Mouse (Mus musculus): Measurements from ENCODE around the gene Spag8. TPM values are rescaled to one million over a fixed set of nuclear protein-coding genes. Genes with fewer than 3 reads are reported as not detected.

Spag8 gene
- total RNA-seq (2014; rRNA removed) (0.47 and 0.55 TPM in 2 replicates), polyA plus RNA-seq (2012; rRNA removed) (0.83 and 1.1 TPM in 2 replicates)

- no peak within 1 kb of the TSS for H3K4me3 ChIP-seq (ENCODE audit: insufficient read depth, low read depth, low read length)
- H3K27me3 ChIP-seq (ENCODE audit: control insufficient read depth, insufficient read depth, low read length): no peaks in the 10 kb centered on the region
- 17% methylated on average over 24 of the region's 24 CpGs for WGBS
- peaks cover 4% of the 10 kb centered on the region for H3K4me1 ChIP-seq (ENCODE audit: control insufficient read depth, insufficient read depth, low read length)
- no peak within 1 kb of the TSS for H3K27ac ChIP-seq (replicated peaks; ENCODE audit: insufficient read depth, low read depth, low read length)
- peak; percentile 89 for DNase-seq (ENCODE audit: extremely low read depth, low read depth, low spot score)
- TF ChIP-seq CTCF (IDR thresholded peaks at IDR 0.05; ENCODE audit: low read depth, low read length) (no peak), POLR2A (IDR thresholded peaks at IDR 0.05; ENCODE audit: extremely low read depth, insufficient read depth, low read length) (no peak)
- H3K36me3 ChIP-seq (ENCODE audit: control insufficient read depth, insufficient read depth, low read length): no peaks in the 10 kb centered on the region
- H3K9ac ChIP-seq (ENCODE audit: low read depth, low read length): no peak within 1 kb of the TSS
- H3K79me2 ChIP-seq (ENCODE audit: control insufficient read depth, insufficient read depth, low read length): 0 out of 2 replicates have a peak, but pooled peaks cover 2% of the 10 kb centered on the region
Measured at GRCm38 (mm10) chr4:43653161-43654015, at the start of gene Spag8. Spag8 (minus strand) TSS chr4:43653594.

DNA sequence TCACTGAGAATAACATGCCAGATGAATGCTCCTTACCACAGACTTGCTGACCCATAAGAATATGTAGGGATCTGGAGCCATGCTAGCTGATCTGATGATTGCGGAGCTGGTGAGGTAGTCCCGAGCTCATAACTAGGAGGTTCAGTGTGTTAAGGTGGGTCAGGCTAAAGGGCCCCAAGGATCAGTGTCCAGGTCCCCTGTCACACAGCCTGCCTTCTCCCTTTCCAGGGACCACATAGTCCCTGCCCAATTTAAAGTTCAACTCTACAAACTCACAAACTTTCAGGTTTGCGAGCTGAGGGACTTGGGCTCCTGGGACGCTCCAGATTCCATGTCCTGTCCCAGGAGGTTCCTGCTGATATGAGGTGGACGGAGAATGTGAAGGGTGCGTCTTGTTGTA is 47.3 kb upstream of the Spag8 start, which contains the start of gene Olfr70:
Gene Olfr70 (minus strand): TSS at position 101 of the 400 bp plus-strand sequence.
- no peaks in the 10 kb centered on the region for H3K36me3 ChIP-seq (ENCODE audit: control insufficient read depth, insufficient read depth, low read length)
- no peak within 1 kb of the TSS for H3K27ac ChIP-seq (replicated peaks; ENCODE audit: insufficient read depth, low read depth, low read length)
- DNase-seq (ENCODE audit: extremely low read depth, low read depth, low spot score): no peak
- H3K9ac ChIP-seq (ENCODE audit: low read depth, low read length): no peak within 1 kb of the TSS
- 93% methylated on average over 6 of the region's 6 CpGs for WGBS
- H3K27me3 ChIP-seq (ENCODE audit: control insufficient read depth, insufficient read depth, low read length): 0 out of 2 replicates have a peak, but pooled peaks cover 2% of the 10 kb centered on the region
- no peaks in the 10 kb centered on the region for H3K79me2 ChIP-seq (ENCODE audit: control insufficient read depth, insufficient read depth, low read length)
- TF ChIP-seq CTCF (IDR thresholded peaks at IDR 0.05; ENCODE audit: low read depth, low read length) (no peak), POLR2A (IDR thresholded peaks at IDR 0.05; ENCODE audit: extremely low read depth, insufficient read depth, low read length) (no peak)
- H3K4me3 ChIP-seq (ENCODE audit: insufficient read depth, low read depth, low read length): no peak within 1 kb of the TSS
- no peaks in the 10 kb centered on the region for H3K4me1 ChIP-seq (ENCODE audit: control insufficient read depth, insufficient read depth, low read length)

- 94% methylated on average over 13 of the region's 13 CpGs for WGBS
- Histone ChIP-seq H3K79me2 (ENCODE audit: control insufficient read depth, insufficient read depth, low read length) (no peaks in the 10 kb centered on the region), H3K4me1 (ENCODE audit: control insufficient read depth, insufficient read depth, low read length) (no peaks in the 10 kb centered on the region), H3K27me3 (ENCODE audit: control insufficient read depth, insufficient read depth, low read length) (no peaks in the 10 kb centered on the region), H3K4me3 (ENCODE audit: insufficient read depth, low read depth, low read length) (no peak overlapping the region), H3K9ac (ENCODE audit: low read depth, low read length) (no peak overlapping the region), H3K36me3 (ENCODE audit: control insufficient read depth, insufficient read depth, low read length) (no peaks in the 10 kb centered on the region), H3K27ac (replicated peaks; ENCODE audit: insufficient read depth, low read depth, low read length) (no peak overlapping the region)
- no peak for DNase-seq (ENCODE audit: extremely low read depth, low read depth, low spot score)
- TF ChIP-seq CTCF (IDR thresholded peaks at IDR 0.05; ENCODE audit: low read depth, low read length): no peak
- no peak for TF ChIP-seq POLR2A (IDR thresholded peaks at IDR 0.05; ENCODE audit: extremely low read depth, insufficient read depth, low read length)
Measured at GRCm38 (mm10) chr4:43696561-43696960, 43.2 kb upstream of the Spag8 start.

- DNase-seq (ENCODE audit: extremely low read depth, low read depth, low spot score): peak; percentile 19
- Histone ChIP-seq H3K36me3 (ENCODE audit: control insufficient read depth, insufficient read depth, low read length) (no peaks in the 10 kb centered on the region), H3K79me2 (ENCODE audit: control insufficient read depth, insufficient read depth, low read length) (no peaks in the 10 kb centered on the region), H3K4me1 (ENCODE audit: control insufficient read depth, insufficient read depth, low read length) (no peaks in the 10 kb centered on the region), H3K27me3 (ENCODE audit: control insufficient read depth, insufficient read depth, low read length) (no peaks in the 10 kb centered on the region), H3K27ac (replicated peaks; ENCODE audit: insufficient read depth, low read depth, low read length) (no peak overlapping the region), H3K4me3 (ENCODE audit: insufficient read depth, low read depth, low read length) (no peak overlapping the region), H3K9ac (ENCODE audit: low read depth, low read length) (no peak overlapping the region)
- TF ChIP-seq POLR2A (IDR thresholded peaks at IDR 0.05; ENCODE audit: extremely low read depth, insufficient read depth, low read length) (no peak), CTCF (IDR thresholded peaks at IDR 0.05; ENCODE audit: low read depth, low read length) (no peak)
- 37% methylated on average over 9 of the region's 9 CpGs for WGBS
Measured at GRCm38 (mm10) chr4:43695249-43695671, 41.9 kb upstream of the Spag8 start.

GRCm38 (mm10) chr4:43694439-43695248 is 41.2 kb upstream of the Spag8 start:
- H3K4me1 ChIP-seq (ENCODE audit: control insufficient read depth, insufficient read depth, low read length): no peaks in the 10 kb centered on the region
- TF ChIP-seq CTCF (IDR thresholded peaks at IDR 0.05; ENCODE audit: low read depth, low read length) (no peak), POLR2A (IDR thresholded peaks at IDR 0.05; ENCODE audit: extremely low read depth, insufficient read depth, low read length) (no peak)
- no peak overlapping the region for H3K4me3 ChIP-seq (ENCODE audit: insufficient read depth, low read depth, low read length)
- DNase-seq (ENCODE audit: extremely low read depth, low read depth, low spot score): no peak
- 94% methylated on average over 1 of the region's 1 CpGs for WGBS
- no peaks in the 10 kb centered on the region for H3K27me3 ChIP-seq (ENCODE audit: control insufficient read depth, insufficient read depth, low read length)
- H3K79me2 ChIP-seq (ENCODE audit: control insufficient read depth, insufficient read depth, low read length): no peaks in the 10 kb centered on the region
- no peak overlapping the region for H3K9ac ChIP-seq (ENCODE audit: low read depth, low read length)
- no peaks in the 10 kb centered on the region for H3K36me3 ChIP-seq (ENCODE audit: control insufficient read depth, insufficient read depth, low read length)
- H3K27ac ChIP-seq (replicated peaks; ENCODE audit: insufficient read depth, low read depth, low read length): no peak overlapping the region
